Mouse (Mus musculus): ENCODE measurements around the gene Polg. TPM values are rescaled to one million over a fixed set of nuclear protein-coding genes. Genes with fewer than 3 reads are reported as not detected.
A peak's percentile ranks its signal among the peaks of the same experiment; 100 is the strongest.

The Polg gene
- polyA plus RNA-seq, 2 experiments from 2014 or later = 29.3 to 34.8 TPM

GRCm38 (mm10) chr7:79464776-79465420 lies 1.3 kb downstream of the Polg start:
- no peak for ATAC-seq

- ATAC-seq = no peak
Observed at GRCm38 (mm10) chr7:79463376-79464077, 2.6 kb downstream of the Polg start.

GRCm38 (mm10) chr7:79461721-79462120 lies 4.4 kb downstream of the Polg start:
- no peak for ATAC-seq

- peak; percentile 51 for ATAC-seq
Observed at GRCm38 (mm10) chr7:79447486-79447885, 18.7 kb downstream of the Polg start.

GRCm38 (mm10) chr7:79447048-79447447 lies 19.1 kb downstream of the Polg start:
- no peak for ATAC-seq

- ATAC-seq = no peak
Observed at GRCm38 (mm10) chr7:79440035-79440434, 26.1 kb downstream of the Polg start.

- ATAC-seq = no peak
Observed at GRCm38 (mm10) chr7:79428243-79428642, 37.9 kb downstream of the Polg start.

GRCm38 (mm10) chr7:79425804-79426203 lies 40.4 kb downstream of the Polg start:
- ATAC-seq = no peak

GRCm38 (mm10) chr7:79422876-79423275 lies 43.3 kb downstream of the Polg start:
- ATAC-seq = peak; percentile 35

- peak; percentile 92 for ATAC-seq
Observed at GRCm38 (mm10) chr7:79419950-79420349, 46.2 kb downstream of the Polg start.

- no peak for ATAC-seq
Observed at GRCm38 (mm10) chr7:79414449-79415375, 51.5 kb downstream of the Polg start.

GRCm38 (mm10) chr7:79400296-79400695 lies 65.9 kb downstream of the Polg start:
- no peak for ATAC-seq

GRCm38 (mm10) chr7:79398971-79399370 lies 67.2 kb downstream of the Polg start:
- ATAC-seq = no peak

- no peak for ATAC-seq
Observed at GRCm38 (mm10) chr7:79398426-79398825, 67.7 kb downstream of the Polg start.

- no peak for ATAC-seq
Observed at GRCm38 (mm10) chr7:79397446-79397963, 68.7 kb downstream of the Polg start.

Other genes with a start within 250 kb of the Polg start
- 10 to 100 TPM; 14.8 to 25.8 TPM for gene Abhd2, start 193.2 kb downstream of the Polg start, polyA plus RNA-seq (2017; shearing (Covaris generic))
- gene Rlbp1, start 79.3 kb downstream of the Polg start, polyA plus RNA-seq (2017; shearing (Covaris generic)) = not detected
- gene Fanci, start 74.4 kb downstream of the Polg start, polyA plus RNA-seq (2017; shearing (Covaris generic)) = 1 to 10 TPM; 4.4 to 7.9 TPM
- gene Rhcg, start 151.3 kb upstream of the Polg start, polyA plus RNA-seq (2017; shearing (Covaris generic)) = not detected
- under 1 TPM; 0.56 to 0.94 TPM for gene Ticrr, start 193.8 kb upstream of the Polg start, polyA plus RNA-seq (2017; shearing (Covaris generic))
- gene Kif7, start 249.4 kb upstream of the Polg start, polyA plus RNA-seq (2017; shearing (Covaris generic)) = under 1 TPM in 1 of 2 experiments, not detected in 1; 0.58 TPM

Measured in CD4-positive, CD25-positive, alpha-beta regulatory T cell, adult 4 months (primary cell).